Mouse (Mus musculus): Measurements from ENCODE around the gene Rab28. TPM values are rescaled to one million over a fixed set of nuclear protein-coding genes. Genes with fewer than 3 reads are reported as not detected.

The Rab28 gene
- total RNA-seq (2014; fragmentation: Nextera tagmentation) (40.5 and 46.6 TPM in 2 replicates), total RNA-seq (2017) (58.3 and 58.7 TPM in 2 replicates), polyA plus RNA-seq (2012) (35.1 and 41.9 TPM in 2 replicates)

DNA sequence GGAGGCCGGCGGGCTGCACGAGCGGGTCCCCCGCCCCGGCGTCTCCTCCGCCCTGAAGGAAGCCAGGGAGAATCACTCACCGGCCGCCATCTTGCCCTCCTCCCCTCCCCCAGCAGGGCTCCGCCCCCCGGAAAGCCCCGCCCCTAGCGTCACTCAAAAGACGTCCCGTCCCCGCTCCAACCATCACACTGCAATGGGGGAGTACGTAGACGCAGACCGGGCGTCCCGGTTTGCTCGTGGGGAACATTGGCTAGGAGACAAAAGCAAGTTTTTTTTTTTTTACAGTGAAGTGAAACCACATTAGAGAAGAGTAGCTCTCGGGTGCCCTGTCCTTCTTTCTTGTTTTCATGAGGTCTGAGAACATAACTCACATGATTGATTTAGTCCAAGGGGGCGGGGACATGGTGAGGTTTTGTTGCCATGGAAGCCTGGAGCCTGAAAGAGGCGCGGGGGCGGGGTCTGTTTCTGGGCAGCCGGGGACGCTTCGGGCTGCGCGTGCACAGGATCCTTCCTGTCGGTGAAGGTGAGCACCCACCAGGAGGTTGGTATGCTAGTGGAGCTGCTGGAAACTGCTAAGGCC lies at the start of gene Rab28:
TSS of gene Rab28 (minus strand) at position 107 of the 580 bp plus-strand sequence.
- no peaks in the 10 kb centered on the region for H3K27me3 ChIP-seq (ENCODE audit: insufficient read depth, low read length)
- DNase-seq (ENCODE audit: low spot score) (peak; percentile 85), ATAC-seq (ENCODE audit: extremely low read depth, insufficient number of reproducible peaks, low FRiP score, poor library complexity, severe bottlenecking) (peak; percentile 95)
- peaks cover 14% of the 10 kb centered on the region for H3K4me1 ChIP-seq (ENCODE audit: insufficient read depth, low read depth, low read length)
- H3K4me3 ChIP-seq (ENCODE audit: low read depth, low read length), result peak within 1 kb of the TSS; percentile 85
- TF ChIP-seq TAL1 (conservative IDR thresholded peaks at IDR 0.05; ENCODE audit: low read depth, low read length) (no peak), CTCF (IDR thresholded peaks at IDR 0.05; ENCODE audit: low read depth, low read length) (no peak), GATA2 (IDR thresholded peaks at IDR 0.05; ENCODE audit: borderline replicate concordance, low read depth, low read length) (no peak), POLR2AphosphoS5 (IDR thresholded peaks at IDR 0.05; ENCODE audit: insufficient replicate concordance, low read depth, low read length) (no peak), GATA1 (IDR thresholded peaks at IDR 0.05; ENCODE audit: borderline replicate concordance, low read length) (no peak)
- no peaks in the 10 kb centered on the region for H3K9me3 ChIP-seq (replicated peaks)
- H3K36me3 ChIP-seq (replicated peaks), result peaks cover 2% of the 10 kb centered on the region

DNA sequence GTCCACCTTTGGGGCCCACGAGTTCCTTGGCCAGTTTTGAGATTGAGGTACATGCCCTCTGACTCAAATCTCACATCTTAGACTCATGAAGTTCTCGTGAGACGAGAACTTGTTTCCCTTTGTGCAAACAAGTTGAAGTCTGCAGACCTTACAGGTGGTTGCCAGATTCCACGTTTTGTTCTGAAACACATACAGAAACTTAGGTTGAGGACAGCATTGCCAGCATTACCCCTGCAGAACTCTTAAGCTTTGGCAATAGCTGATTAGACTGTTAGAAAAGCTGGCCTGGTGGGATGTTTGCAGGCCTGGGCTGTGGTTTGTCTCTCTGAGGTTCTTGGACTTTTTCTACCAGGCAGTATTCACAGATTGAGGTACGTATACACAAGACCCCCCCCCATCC lies 49.4 kb upstream of the Rab28 start:
- no peak for ATAC-seq (ENCODE audit: extremely low read depth, insufficient number of reproducible peaks, low FRiP score, poor library complexity, severe bottlenecking)

DNA sequence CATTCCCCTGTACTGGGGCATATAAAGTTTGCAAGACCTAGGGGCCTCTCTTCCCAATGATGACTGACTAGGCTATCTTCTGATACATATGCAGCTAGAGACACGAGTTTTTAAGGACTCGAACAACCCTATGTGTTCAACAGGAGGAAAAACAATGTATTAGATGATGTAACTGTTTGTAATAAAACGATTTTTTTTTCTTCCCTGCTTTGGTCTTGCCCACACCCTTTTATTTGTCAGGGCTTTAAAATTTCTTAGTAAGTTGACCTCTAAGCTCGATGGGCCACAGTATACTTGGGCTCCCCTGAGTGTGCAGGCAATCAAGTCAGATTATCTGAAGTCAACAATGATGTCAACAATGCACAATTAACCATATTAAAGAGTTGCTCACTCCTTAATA lies 48.4 kb upstream of the Rab28 start:
- ATAC-seq (ENCODE audit: extremely low read depth, insufficient number of reproducible peaks, low FRiP score, poor library complexity, severe bottlenecking) (no peak), DNase-seq (ENCODE audit: low spot score) (no peak)
- H3K9me3 ChIP-seq (replicated peaks), result peaks cover 2% of the 10 kb centered on the region
- H3K36me3 ChIP-seq (replicated peaks), result no peaks in the 10 kb centered on the region
- H3K4me1 ChIP-seq (ENCODE audit: insufficient read depth, low read depth, low read length), result peaks cover 5% of the 10 kb centered on the region
- peaks cover 37% of the 10 kb centered on the region for H3K27me3 ChIP-seq (ENCODE audit: insufficient read depth, low read length)
- no peak for TF ChIP-seq TAL1 (conservative IDR thresholded peaks at IDR 0.05; ENCODE audit: low read depth, low read length)
- TF ChIP-seq CTCF (IDR thresholded peaks at IDR 0.05; ENCODE audit: low read depth, low read length), result no peak
- no peak for TF ChIP-seq GATA1 (IDR thresholded peaks at IDR 0.05; ENCODE audit: borderline replicate concordance, low read length)
- TF ChIP-seq POLR2AphosphoS5 (IDR thresholded peaks at IDR 0.05; ENCODE audit: insufficient replicate concordance, low read depth, low read length), result no peak
- no peak for TF ChIP-seq GATA2 (IDR thresholded peaks at IDR 0.05; ENCODE audit: borderline replicate concordance, low read depth, low read length)
- H3K4me3 ChIP-seq (ENCODE audit: low read depth, low read length), result no peak overlapping the region

More for the DNA sequence above, 49.4 kb upstream of the Rab28 start:
- peaks cover 38% of the 10 kb centered on the region for H3K27me3 ChIP-seq (ENCODE audit: insufficient read depth, low read length)
- no peaks in the 10 kb centered on the region for H3K36me3 ChIP-seq (replicated peaks)
- no peak for DNase-seq (ENCODE audit: low spot score)
- H3K9me3 ChIP-seq (replicated peaks), result peaks cover 10% of the 10 kb centered on the region
- H3K4me3 ChIP-seq (ENCODE audit: low read depth, low read length), result no peak overlapping the region
- TF ChIP-seq TAL1 (conservative IDR thresholded peaks at IDR 0.05; ENCODE audit: low read depth, low read length) (no peak), CTCF (IDR thresholded peaks at IDR 0.05; ENCODE audit: low read depth, low read length) (no peak), GATA2 (IDR thresholded peaks at IDR 0.05; ENCODE audit: borderline replicate concordance, low read depth, low read length) (no peak), POLR2AphosphoS5 (IDR thresholded peaks at IDR 0.05; ENCODE audit: insufficient replicate concordance, low read depth, low read length) (no peak), GATA1 (IDR thresholded peaks at IDR 0.05; ENCODE audit: borderline replicate concordance, low read length) (no peak)
- peaks cover 5% of the 10 kb centered on the region for H3K4me1 ChIP-seq (ENCODE audit: insufficient read depth, low read depth, low read length)

DNA sequence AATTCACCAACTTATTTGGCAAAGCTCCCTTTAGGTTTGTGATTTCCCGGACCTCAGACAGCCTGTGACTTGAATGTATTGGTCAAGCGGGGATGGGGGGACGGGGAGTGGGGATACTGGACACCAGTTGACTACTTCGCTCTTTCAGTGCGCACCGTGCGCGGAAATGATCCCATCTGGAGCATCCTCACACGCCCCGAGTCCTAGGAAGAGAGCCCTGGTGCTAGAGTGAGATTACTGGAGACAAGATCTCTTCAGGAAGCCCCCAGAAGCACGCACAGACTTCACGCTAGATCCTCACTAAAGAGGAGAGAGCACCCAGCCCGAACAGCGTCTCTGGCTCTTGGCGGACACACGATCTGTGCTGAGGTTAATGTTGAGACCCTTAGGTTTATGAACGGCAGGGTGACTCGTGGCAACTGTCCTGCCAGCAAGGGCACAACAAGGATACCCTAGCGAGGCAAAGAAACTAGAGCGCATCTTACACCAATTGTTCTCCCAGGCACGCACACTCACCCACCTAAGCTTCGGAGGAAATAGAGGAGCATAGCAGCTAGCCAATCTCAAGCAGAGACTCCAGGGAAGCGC lies 47.5 kb upstream of the Rab28 start:
- peaks cover 5% of the 10 kb centered on the region for H3K4me1 ChIP-seq (ENCODE audit: insufficient read depth, low read depth, low read length)
- no peak for TF ChIP-seq GATA2 (IDR thresholded peaks at IDR 0.05; ENCODE audit: borderline replicate concordance, low read depth, low read length)
- no peak for TF ChIP-seq CTCF (IDR thresholded peaks at IDR 0.05; ENCODE audit: low read depth, low read length)
- TF ChIP-seq TAL1 (conservative IDR thresholded peaks at IDR 0.05; ENCODE audit: low read depth, low read length), result no peak
- no peak for TF ChIP-seq GATA1 (IDR thresholded peaks at IDR 0.05; ENCODE audit: borderline replicate concordance, low read length)
- no peak for TF ChIP-seq POLR2AphosphoS5 (IDR thresholded peaks at IDR 0.05; ENCODE audit: insufficient replicate concordance, low read depth, low read length)
- DNase-seq (ENCODE audit: low spot score), result no peak
- no peaks in the 10 kb centered on the region for H3K9me3 ChIP-seq (replicated peaks)
- no peak for ATAC-seq (ENCODE audit: extremely low read depth, insufficient number of reproducible peaks, low FRiP score, poor library complexity, severe bottlenecking)
- no peaks in the 10 kb centered on the region for H3K36me3 ChIP-seq (replicated peaks)
- peaks cover 33% of the 10 kb centered on the region for H3K27me3 ChIP-seq (ENCODE audit: insufficient read depth, low read length)
- H3K4me3 ChIP-seq (ENCODE audit: low read depth, low read length), result no peak overlapping the region

DNA sequence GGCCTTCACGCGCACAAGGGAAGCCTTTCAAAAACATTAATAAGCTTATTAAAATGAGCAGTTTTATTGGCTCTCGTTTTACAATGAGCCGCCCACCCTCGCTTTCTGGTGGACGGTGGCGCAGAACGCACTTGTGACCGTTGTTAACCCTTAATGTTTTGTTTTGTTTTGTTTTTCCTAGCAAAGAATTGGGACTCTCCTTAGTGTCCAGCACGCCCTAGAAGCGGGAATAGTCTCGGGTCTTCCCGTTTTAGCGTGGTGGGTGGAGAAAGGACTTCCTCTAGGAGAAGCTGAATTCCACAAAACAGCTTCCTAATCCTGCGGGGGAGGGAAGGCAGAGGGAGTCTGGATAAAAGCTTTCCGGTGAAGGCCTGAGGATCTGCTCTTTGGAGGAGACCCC lies 46.9 kb upstream of the Rab28 start:
- DNase-seq (ENCODE audit: low spot score) (no peak), ATAC-seq (ENCODE audit: extremely low read depth, insufficient number of reproducible peaks, low FRiP score, poor library complexity, severe bottlenecking) (no peak)
- Histone ChIP-seq H3K4me3 (ENCODE audit: low read depth, low read length) (no peak overlapping the region), H3K9me3 (replicated peaks) (no peaks in the 10 kb centered on the region), H3K36me3 (replicated peaks) (no peaks in the 10 kb centered on the region), H3K4me1 (ENCODE audit: insufficient read depth, low read depth, low read length) (peaks cover 5% of the 10 kb centered on the region), H3K27me3 (ENCODE audit: insufficient read depth, low read length) (peaks cover 33% of the 10 kb centered on the region)
- TF ChIP-seq GATA1 (IDR thresholded peaks at IDR 0.05; ENCODE audit: borderline replicate concordance, low read length), result no peak
- TF ChIP-seq CTCF (IDR thresholded peaks at IDR 0.05; ENCODE audit: low read depth, low read length), result no peak
- no peak for TF ChIP-seq POLR2AphosphoS5 (IDR thresholded peaks at IDR 0.05; ENCODE audit: insufficient replicate concordance, low read depth, low read length)
- TF ChIP-seq TAL1 (conservative IDR thresholded peaks at IDR 0.05; ENCODE audit: low read depth, low read length), result no peak
- TF ChIP-seq GATA2 (IDR thresholded peaks at IDR 0.05; ENCODE audit: borderline replicate concordance, low read depth, low read length), result no peak

DNA sequence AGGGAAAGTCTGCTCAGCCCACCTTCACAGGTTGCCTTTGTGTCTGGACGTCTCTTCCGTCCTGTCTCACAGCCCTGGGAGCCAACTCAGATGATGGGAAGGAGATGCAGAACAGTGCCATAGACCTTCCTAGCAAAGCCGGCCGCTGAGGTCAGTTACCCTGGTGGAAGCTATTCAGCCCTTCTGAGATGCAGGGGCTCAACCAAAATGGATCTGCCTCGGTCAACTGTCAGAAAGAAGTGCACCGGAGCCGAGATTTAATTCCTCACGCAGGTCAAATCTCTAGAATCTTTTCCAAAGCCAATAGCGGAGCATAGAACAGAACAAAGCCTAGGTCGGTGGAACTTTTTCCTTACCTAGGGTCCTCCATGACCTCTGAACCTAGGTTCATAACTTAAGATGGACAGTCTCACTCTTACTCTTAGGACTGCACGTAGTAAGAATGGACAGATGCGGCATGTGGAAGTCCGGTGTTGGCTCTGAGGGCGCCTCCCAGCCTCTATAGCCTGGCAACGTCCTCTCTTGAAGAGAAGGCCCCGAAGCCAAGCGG lies 46.3 kb upstream of the Rab28 start:
- TF ChIP-seq GATA1 (IDR thresholded peaks at IDR 0.05; ENCODE audit: borderline replicate concordance, low read length), result no peak
- TF ChIP-seq TAL1 (conservative IDR thresholded peaks at IDR 0.05; ENCODE audit: low read depth, low read length), result no peak
- no peak for TF ChIP-seq GATA2 (IDR thresholded peaks at IDR 0.05; ENCODE audit: borderline replicate concordance, low read depth, low read length)
- no peak for TF ChIP-seq CTCF (IDR thresholded peaks at IDR 0.05; ENCODE audit: low read depth, low read length)
- TF ChIP-seq POLR2AphosphoS5 (IDR thresholded peaks at IDR 0.05; ENCODE audit: insufficient replicate concordance, low read depth, low read length), result no peak
- Histone ChIP-seq H3K4me3 (ENCODE audit: low read depth, low read length) (no peak overlapping the region), H3K36me3 (replicated peaks) (no peaks in the 10 kb centered on the region), H3K4me1 (ENCODE audit: insufficient read depth, low read depth, low read length) (peaks cover 5% of the 10 kb centered on the region), H3K9me3 (replicated peaks) (no peaks in the 10 kb centered on the region), H3K27me3 (ENCODE audit: insufficient read depth, low read length) (peaks cover 32% of the 10 kb centered on the region)
- no peak for ATAC-seq (ENCODE audit: extremely low read depth, insufficient number of reproducible peaks, low FRiP score, poor library complexity, severe bottlenecking)
- DNase-seq (ENCODE audit: low spot score), result no peak
